Mouse (Mus musculus): ENCODE data around the gene Sstr2. TPM values are rescaled to one million over a fixed set of nuclear protein-coding genes. Genes with fewer than 3 reads are reported as not detected.

Gene Sstr2
- polyA plus RNA-seq, 2 experiments = 2.8 to 3.6 TPM

DNA sequence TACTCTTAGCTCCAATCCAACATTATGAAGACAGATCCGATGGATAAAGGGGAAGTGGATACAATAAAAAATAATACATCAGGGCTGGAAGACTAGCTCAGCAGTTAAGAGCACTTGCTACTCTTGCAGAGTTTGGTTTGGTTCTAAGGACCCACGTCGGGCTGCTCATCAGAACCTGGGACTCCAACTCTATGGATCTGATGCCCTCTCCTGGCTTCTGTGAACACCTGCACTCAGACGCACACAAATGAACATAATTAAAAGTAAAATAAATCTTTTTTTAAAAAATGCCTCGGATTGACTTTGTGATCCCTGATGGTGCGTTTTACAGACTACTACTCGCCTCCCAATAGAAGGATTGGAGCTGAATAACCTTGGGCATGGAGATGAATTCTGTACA lies 11.5 kb downstream of the Sstr2 start:
- Histone ChIP-seq H3K36me3 (replicated peaks; ENCODE audit: control insufficient read depth, insufficient read depth, low read depth) (no peaks in the 10 kb centered on the region), H3K4me1 (replicated peaks; ENCODE audit: control insufficient read depth in 2 of 2, insufficient read depth in 2 of 2, low read length in 1 of 2) (no peaks in the 10 kb centered on the region), H3K4me2 (ENCODE audit: low read depth) (no peak overlapping the region), H3K9me3 (ENCODE audit: control insufficient read depth, low read length) (no peaks in the 10 kb centered on the region), H3K4me3 (ENCODE audit: insufficient read depth in 1 of 2, low read depth in 2 of 2, low read length in 2 of 2) (no peak overlapping the region), H3K27me3 (ENCODE audit: control insufficient read depth, insufficient read depth, low read length) (no peaks in the 10 kb centered on the region), H3K27ac (no peak overlapping the region), H3K9ac (replicated peaks) (no peak overlapping the region)
- DNase-seq (ENCODE audit: low read depth in 3 of 3, low spot score in 3 of 3) (no peak), ATAC-seq (ENCODE audit: insufficient read depth) (no peak)
- 0 out of 2 replicates have a peak, but pooled peaks have one; percentile 23 for TF ChIP-seq CTCF (IDR thresholded peaks at IDR 0.05; ENCODE audit: low read depth)
- TF ChIP-seq EP300 (IDR thresholded peaks at IDR 0.05; ENCODE audit: low read depth) = no peak
- 39% methylated on average over 7 of the region's 7 CpGs for WGBS (ENCODE audit: insufficient replicate concordance)

DNA sequence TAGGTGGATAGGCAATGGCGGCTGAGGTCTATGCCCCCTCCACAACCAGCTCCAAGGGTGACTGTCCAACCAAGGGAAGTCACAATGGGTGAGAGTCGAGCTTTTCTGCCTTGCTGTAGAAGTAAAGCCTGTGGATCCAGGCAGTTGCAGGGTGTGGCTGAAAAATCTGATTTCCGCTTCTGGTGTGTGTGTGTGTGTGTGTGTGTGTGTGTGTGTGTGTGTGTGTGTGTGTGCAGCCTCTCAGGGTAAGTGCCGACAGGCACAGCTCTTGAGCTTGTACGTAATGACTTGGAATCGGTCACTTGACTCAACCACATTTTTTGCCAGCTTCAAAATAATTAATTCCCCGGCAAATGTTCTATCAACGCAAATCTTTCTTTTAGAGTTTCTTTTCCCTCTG lies 12.2 kb downstream of the Sstr2 start:
- no peak overlapping the region for H3K4me3 ChIP-seq (ENCODE audit: insufficient read depth in 1 of 2, low read depth in 2 of 2, low read length in 2 of 2)
- no peak for ATAC-seq (ENCODE audit: insufficient read depth)

DNA sequence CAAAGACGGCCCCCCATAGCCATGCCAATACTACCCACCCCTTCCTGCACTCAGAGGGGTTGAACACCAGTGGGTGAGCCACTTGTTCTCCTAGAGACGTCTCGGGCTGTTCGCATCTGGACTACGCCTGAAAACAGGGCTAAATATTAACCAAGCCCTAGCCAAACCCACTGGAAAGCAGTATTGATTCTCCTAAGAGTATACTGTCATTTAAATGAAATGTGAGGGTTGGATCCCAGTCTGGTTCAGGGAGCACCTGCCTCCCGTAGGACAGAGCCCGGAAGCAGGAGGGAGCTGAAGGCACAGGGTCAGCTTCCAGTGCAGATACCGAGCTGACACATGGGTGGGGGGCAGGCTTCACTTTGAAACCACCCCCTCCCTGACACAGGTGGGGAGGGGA lies 12.7 kb downstream of the Sstr2 start:
- no peak overlapping the region for H3K27ac ChIP-seq
- no peak overlapping the region for H3K4me2 ChIP-seq (ENCODE audit: low read depth)
- no peaks in the 10 kb centered on the region for H3K36me3 ChIP-seq (replicated peaks; ENCODE audit: control insufficient read depth, insufficient read depth, low read depth)
- no peaks in the 10 kb centered on the region for H3K27me3 ChIP-seq (ENCODE audit: control insufficient read depth, insufficient read depth, low read length)
- 58% methylated on average over 8 of the region's 8 CpGs for WGBS (ENCODE audit: insufficient replicate concordance)
- DNase-seq (ENCODE audit: low read depth in 3 of 3, low spot score in 3 of 3) (no peak), ATAC-seq (ENCODE audit: insufficient read depth) (peak; percentile 48; the same call in 1 of the 2 replicates)
- H3K9ac ChIP-seq (replicated peaks) = no peak overlapping the region
- H3K4me3 ChIP-seq (ENCODE audit: insufficient read depth in 1 of 2, low read depth in 2 of 2, low read length in 2 of 2) = no peak overlapping the region
- no peak for TF ChIP-seq EP300 (IDR thresholded peaks at IDR 0.05; ENCODE audit: low read depth)
- TF ChIP-seq CTCF (IDR thresholded peaks at IDR 0.05; ENCODE audit: low read depth) = no peak
- no peaks in the 10 kb centered on the region for H3K9me3 ChIP-seq (ENCODE audit: control insufficient read depth, low read length)
- H3K4me1 ChIP-seq (replicated peaks; ENCODE audit: control insufficient read depth in 2 of 2, insufficient read depth in 2 of 2, low read length in 1 of 2) = no peaks in the 10 kb centered on the region

More for the DNA sequence above, 12.2 kb downstream of the Sstr2 start:
- Histone ChIP-seq H3K9me3 (ENCODE audit: control insufficient read depth, low read length) (no peaks in the 10 kb centered on the region), H3K36me3 (replicated peaks; ENCODE audit: control insufficient read depth, insufficient read depth, low read depth) (no peaks in the 10 kb centered on the region), H3K27me3 (ENCODE audit: control insufficient read depth, insufficient read depth, low read length) (no peaks in the 10 kb centered on the region), H3K9ac (replicated peaks) (no peak overlapping the region), H3K4me1 (replicated peaks; ENCODE audit: control insufficient read depth in 2 of 2, insufficient read depth in 2 of 2, low read length in 1 of 2) (no peaks in the 10 kb centered on the region), H3K4me2 (ENCODE audit: low read depth) (no peak overlapping the region), H3K27ac (no peak overlapping the region)
- 55% methylated on average over 8 of the region's 8 CpGs for WGBS (ENCODE audit: insufficient replicate concordance)
- TF ChIP-seq EP300 (IDR thresholded peaks at IDR 0.05; ENCODE audit: low read depth) = no peak
- no peak for TF ChIP-seq CTCF (IDR thresholded peaks at IDR 0.05; ENCODE audit: low read depth)
- no peak for DNase-seq (ENCODE audit: low read depth in 3 of 3, low spot score in 3 of 3)

DNA sequence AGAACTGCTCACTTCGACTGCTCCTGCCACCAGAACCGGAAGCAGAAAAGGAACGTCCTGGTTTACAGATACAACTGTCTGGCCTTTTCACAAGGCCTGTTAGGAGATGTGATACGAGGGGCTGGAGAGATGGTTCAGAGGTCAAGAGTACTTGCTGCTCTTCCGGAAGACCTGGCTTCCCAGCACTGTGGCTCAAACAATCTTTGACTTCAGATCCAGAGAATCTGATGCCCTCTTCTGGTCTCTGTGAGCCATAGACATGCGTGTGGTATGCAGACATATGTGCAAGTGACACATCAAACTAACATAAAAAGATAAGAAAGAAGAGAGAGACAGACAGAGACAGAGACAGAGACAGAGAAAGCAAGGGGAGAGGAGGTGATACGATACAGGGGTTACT lies 13.2 kb downstream of the Sstr2 start:
- H3K4me2 ChIP-seq (ENCODE audit: low read depth) = no peak overlapping the region
- no peak overlapping the region for H3K9ac ChIP-seq (replicated peaks)
- H3K4me3 ChIP-seq (ENCODE audit: insufficient read depth in 1 of 2, low read depth in 2 of 2, low read length in 2 of 2) = no peak overlapping the region
- H3K36me3 ChIP-seq (replicated peaks; ENCODE audit: control insufficient read depth, insufficient read depth, low read depth) = no peaks in the 10 kb centered on the region
- H3K9me3 ChIP-seq (ENCODE audit: control insufficient read depth, low read length) = no peaks in the 10 kb centered on the region
- no peak; the same call in 1 of the 2 replicates for ATAC-seq (ENCODE audit: insufficient read depth)
- H3K27me3 ChIP-seq (ENCODE audit: control insufficient read depth, insufficient read depth, low read length) = no peaks in the 10 kb centered on the region
- TF ChIP-seq EP300 (IDR thresholded peaks at IDR 0.05; ENCODE audit: low read depth) (no peak), CTCF (IDR thresholded peaks at IDR 0.05; ENCODE audit: low read depth) (no peak)
- DNase-seq (ENCODE audit: low read depth in 3 of 3, low spot score in 3 of 3) = no peak
- H3K27ac ChIP-seq = no peak overlapping the region
- H3K4me1 ChIP-seq (replicated peaks; ENCODE audit: control insufficient read depth in 2 of 2, insufficient read depth in 2 of 2, low read length in 1 of 2) = no peaks in the 10 kb centered on the region
- WGBS (ENCODE audit: insufficient replicate concordance) = 64% methylated on average over 7 of the region's 7 CpGs

DNA sequence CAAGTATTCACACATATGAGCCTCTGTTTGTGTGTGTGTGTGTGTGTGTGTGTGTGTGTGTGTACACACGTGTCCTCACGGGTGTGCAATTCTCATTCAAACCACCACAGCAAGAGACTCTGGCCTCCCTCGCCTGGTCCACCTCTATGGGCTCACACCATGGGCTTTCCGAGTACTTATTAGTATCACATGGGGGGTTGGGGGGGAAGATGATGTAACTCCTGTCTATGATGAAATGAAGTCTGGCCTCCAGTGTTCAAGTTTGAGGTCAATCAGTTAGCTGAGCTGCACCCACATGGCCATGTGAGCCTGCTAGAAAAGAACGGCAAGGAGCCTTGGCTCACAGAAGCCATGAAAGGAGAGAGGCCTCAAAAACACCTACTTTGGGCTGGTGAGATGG lies 14.3 kb downstream of the Sstr2 start:
- Histone ChIP-seq H3K9me3 (ENCODE audit: control insufficient read depth, low read length) (no peaks in the 10 kb centered on the region), H3K4me1 (replicated peaks; ENCODE audit: control insufficient read depth in 2 of 2, insufficient read depth in 2 of 2, low read length in 1 of 2) (no peaks in the 10 kb centered on the region), H3K4me3 (ENCODE audit: insufficient read depth in 1 of 2, low read depth in 2 of 2, low read length in 2 of 2) (no peak overlapping the region), H3K36me3 (replicated peaks; ENCODE audit: control insufficient read depth, insufficient read depth, low read depth) (no peaks in the 10 kb centered on the region), H3K9ac (replicated peaks) (no peak overlapping the region), H3K27ac (no peak overlapping the region), H3K4me2 (ENCODE audit: low read depth) (no peak overlapping the region), H3K27me3 (ENCODE audit: control insufficient read depth, insufficient read depth, low read length) (no peaks in the 10 kb centered on the region)
- no peak for TF ChIP-seq CTCF (IDR thresholded peaks at IDR 0.05; ENCODE audit: low read depth)
- no peak for TF ChIP-seq EP300 (IDR thresholded peaks at IDR 0.05; ENCODE audit: low read depth)
- WGBS (ENCODE audit: insufficient replicate concordance) = 63% methylated on average over 5 of the region's 5 CpGs
- no peak for DNase-seq (ENCODE audit: low read depth in 3 of 3, low spot score in 3 of 3)
- no peak for ATAC-seq (ENCODE audit: insufficient read depth)

All from liver, embryonic 14.5 days (tissue).